Mouse (Mus musculus) forebrain, embryonic 14.5 days (tissue): ENCODE data around the gene Ankrd39. TPM values are rescaled to one million over a fixed set of nuclear protein-coding genes. Genes with fewer than 3 reads are reported as not detected.

ENCODE experiments used
- ATAC-seq: fragments of 200-750 bp; cut with Nextera tagmentation; 2 replicates; pipeline ENCODE4 v1.8.0; 2017; ENCODE audit warnings: mild to moderate bottlenecking, moderate library complexity
- DNase-seq: peaks from one replicate; pipeline ENCODE4 v3.0.0-alpha.2; 2015; ENCODE audit warnings: low spot score
- H3K27ac ChIP-seq: fragments of 300-500 bp; sonication (generic); 2 replicates; pipeline ENCODE4 v1.5.1; 2014; ENCODE audit warnings: low read depth, mild to moderate bottlenecking, control low read depth, low read length, moderate library complexity
- H3K27me3 ChIP-seq: fragments of 300-500 bp; sonication (generic); replicated peaks from 2 replicates; pipeline ENCODE4 v1.6.1; 2014; ENCODE audit warnings: low read length, control low read depth, mixed read lengths; ENCODE audit not compliant: control insufficient read depth, insufficient read depth
- H3K36me3 ChIP-seq: fragments of 300-500 bp; sonication (generic); 2 replicates; pipeline ENCODE4 v1.6.1; 2014; ENCODE audit warnings: low read length, control low read depth; ENCODE audit not compliant: control insufficient read depth, insufficient read depth
- H3K4me1 ChIP-seq: fragments of 300-500 bp; sonication (generic); 2 replicates; pipeline ENCODE4 v1.6.1; 2014; ENCODE audit warnings: antibody characterized with exemption, low read length, control low read depth; ENCODE audit not compliant: control insufficient read depth, insufficient read depth
- H3K4me2 ChIP-seq: fragments of 300-500 bp; sonication (generic); 2 replicates; pipeline ENCODE4 v1.6.1; 2014; ENCODE audit warnings: mild to moderate bottlenecking, control low read depth, low read length
- H3K4me3 ChIP-seq: fragments of 300-500 bp; sonication (generic); 2 replicates; pipeline ENCODE4 v1.5.1; 2014; ENCODE audit warnings: low read depth, low read length, control low read depth
- H3K9ac ChIP-seq: fragments of 300-500 bp; sonication (generic); 2 replicates; pipeline ENCODE4 v1.6.1; 2014; ENCODE audit warnings: mild to moderate bottlenecking, low read length, control low read depth, moderate library complexity
- H3K9me3 ChIP-seq: fragments of 300-500 bp; sonication (generic); replicated peaks from 2 replicates; pipeline ENCODE4 v1.6.1; 2016; ENCODE audit warnings: low read length, control low read depth, mixed read lengths; ENCODE audit not compliant: control insufficient read depth
- WGBS: fragments of 180-500 bp; shearing (Covaris S2); extraction: QIAGEN DNeasy Blood & Tissue Kit; methylation state at CpG from one replicate; pipeline ENCODE4 v1.1.7; 2014; 5-methylcytosine and 5-hydroxymethylcytosine counted together
- polyA plus RNA-seq: library from polyadenylated mRNA; unstranded; fragments of >200 nt; fragmentation: Nextera tagmentation; extraction: Ambion mirVana; gene quantifications from 2 replicates; pipeline ENCODE4 v1.2.1, GENCODE M21; 2014

The Ankrd39 gene
- polyA plus RNA-seq, 1 experiment from 2014 or later, result 15.7 TPM

DNA sequence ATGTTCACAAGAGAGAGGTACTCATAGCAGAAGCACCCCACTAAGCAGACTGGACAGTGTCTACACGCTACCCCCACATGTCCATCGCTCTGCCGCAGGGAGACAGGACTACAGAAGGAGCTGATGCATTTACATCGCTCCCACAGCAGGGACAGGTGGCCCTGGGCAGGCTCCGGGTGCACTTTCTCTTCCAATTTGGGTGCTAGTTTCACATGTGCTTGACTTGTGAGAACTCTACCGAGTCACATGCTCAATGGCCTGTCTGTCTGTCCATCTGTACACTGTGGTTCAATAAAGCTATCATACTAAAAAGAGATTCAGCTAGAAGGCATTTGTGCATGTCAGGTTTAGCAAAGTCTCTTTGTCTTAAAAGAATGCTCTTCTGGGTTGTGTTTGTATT is 40.6 kb upstream of the Ankrd39 start:
- ATAC-seq, result no peak
- no peak overlapping the region for H3K4me2 ChIP-seq

DNA sequence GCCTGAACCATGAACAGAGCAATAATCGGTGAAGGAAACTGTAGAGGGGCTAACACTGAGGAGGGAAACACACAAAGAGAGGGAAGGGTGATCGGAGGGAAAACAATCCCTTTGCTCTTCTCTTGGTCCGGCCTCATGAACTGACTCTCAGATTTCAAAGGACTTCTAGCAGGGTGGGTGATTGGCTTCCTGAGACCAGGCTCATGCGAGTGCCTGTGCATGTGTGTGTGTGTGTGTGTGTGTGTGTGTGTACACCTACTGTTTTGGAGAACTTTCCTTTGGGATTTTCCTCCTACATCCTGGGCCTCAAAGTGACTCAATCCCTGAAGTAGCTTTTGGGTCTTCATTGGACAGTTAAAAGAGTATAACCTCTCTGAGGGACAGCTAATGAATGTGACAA is 39.0 kb upstream of the Ankrd39 start:
- DNase-seq (no peak), ATAC-seq (no peak)
- Histone ChIP-seq H3K4me3 (no peak overlapping the region), H3K36me3 (no peaks in the 10 kb centered on the region), H3K27ac (no peak overlapping the region), H3K27me3 (peaks cover 23% of the 10 kb centered on the region), H3K4me2 (no peak overlapping the region), H3K9ac (no peak overlapping the region), H3K9me3 (no peaks in the 10 kb centered on the region), H3K4me1 (0 out of 2 replicates have a peak, but pooled peaks cover 2% of the 10 kb centered on the region)
- WGBS, result 43% methylated on average over 4 of the region's 4 CpGs

More for the DNA sequence above, 40.6 kb upstream of the Ankrd39 start:
- DNase-seq, result no peak
- no peak overlapping the region for H3K9ac ChIP-seq
- 91% methylated on average over 6 of the region's 6 CpGs for WGBS
- no peaks in the 10 kb centered on the region for H3K36me3 ChIP-seq
- H3K4me1 ChIP-seq, result no peaks in the 10 kb centered on the region
- H3K27me3 ChIP-seq, result peaks cover 22% of the 10 kb centered on the region
- no peak overlapping the region for H3K4me3 ChIP-seq
- H3K9me3 ChIP-seq, result no peaks in the 10 kb centered on the region
- H3K27ac ChIP-seq, result no peak overlapping the region

DNA sequence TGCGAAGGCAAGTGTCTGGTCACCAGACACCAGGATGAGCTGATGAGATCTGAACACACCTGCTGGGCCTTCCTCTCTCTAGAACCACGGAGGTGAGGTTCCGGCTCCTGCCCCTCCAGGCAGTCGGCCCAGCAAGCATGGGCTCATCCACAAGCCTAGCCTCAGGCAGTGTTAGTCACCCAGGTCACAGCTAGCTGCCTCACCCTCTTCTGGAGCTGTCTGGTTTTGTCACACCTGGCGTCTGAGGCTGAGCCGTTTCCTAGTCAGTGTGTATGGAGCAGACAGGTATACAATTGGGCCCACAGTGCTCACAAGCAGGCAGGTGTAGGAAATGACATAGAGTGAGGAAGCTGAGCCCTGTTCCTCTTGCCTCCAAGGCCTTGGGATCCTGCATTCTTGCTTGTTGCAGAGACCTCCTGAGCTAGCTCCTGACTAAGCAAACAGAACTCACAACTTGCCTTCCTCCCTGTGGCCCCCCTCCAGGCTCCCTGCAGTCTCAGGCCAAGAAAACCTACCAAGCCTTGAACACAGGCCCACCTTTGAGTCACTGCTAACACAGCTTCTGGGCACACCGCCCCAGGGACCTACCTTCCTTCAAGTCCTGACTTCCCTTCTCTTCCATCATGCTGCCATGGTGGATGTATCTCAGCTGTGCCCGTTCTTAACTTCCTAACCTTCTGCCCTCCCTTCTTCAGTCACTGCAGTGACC is 36.3 kb upstream of the Ankrd39 start:
- ATAC-seq (no peak), DNase-seq (no peak)
- Histone ChIP-seq H3K9me3 (no peaks in the 10 kb centered on the region), H3K4me3 (no peak overlapping the region), H3K36me3 (no peaks in the 10 kb centered on the region), H3K9ac (no peak overlapping the region), H3K27ac (no peak overlapping the region), H3K4me2 (no peak overlapping the region), H3K4me1 (peaks cover 20% of the 10 kb centered on the region), H3K27me3 (peaks cover 23% of the 10 kb centered on the region)
- 87% methylated on average over 8 of the region's 8 CpGs for whole genome bisulfite sequencing

DNA sequence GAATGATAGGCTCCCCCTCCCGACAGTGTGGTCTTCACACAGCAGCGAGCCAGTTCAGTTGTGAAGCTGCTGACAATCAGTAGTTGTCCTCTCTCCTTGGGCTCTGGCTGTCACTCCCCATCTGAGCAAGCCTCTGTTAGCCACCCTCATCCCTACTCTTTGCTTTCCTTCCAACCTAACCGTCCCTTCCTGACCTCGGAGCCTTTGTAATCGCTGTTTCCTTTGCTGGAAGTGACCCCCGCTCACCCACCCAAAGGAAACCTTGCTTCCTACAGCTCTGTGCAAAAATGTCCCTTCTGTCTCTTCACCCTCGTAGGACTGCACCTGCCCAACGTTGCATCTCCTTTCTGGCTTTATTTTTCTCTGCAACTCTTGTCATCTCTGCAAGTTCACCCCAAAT is 35.0 kb upstream of the Ankrd39 start:
- H3K4me3 ChIP-seq, result no peak overlapping the region
- no peaks in the 10 kb centered on the region for H3K9me3 ChIP-seq
- WGBS, result 71% methylated on average over 8 of the region's 8 CpGs
- H3K4me1 ChIP-seq, result peaks cover 20% of the 10 kb centered on the region
- DNase-seq (no peak), ATAC-seq (no peak)
- H3K4me2 ChIP-seq, result no peak overlapping the region
- peaks cover 28% of the 10 kb centered on the region for H3K27me3 ChIP-seq
- H3K27ac ChIP-seq, result no peak overlapping the region
- no peaks in the 10 kb centered on the region for H3K36me3 ChIP-seq
- no peak overlapping the region for H3K9ac ChIP-seq

- Histone ChIP-seq H3K27me3 (peaks cover 28% of the 10 kb centered on the region), H3K9me3 (no peaks in the 10 kb centered on the region), H3K4me1 (peaks cover 20% of the 10 kb centered on the region), H3K27ac (peak overlapping the region; percentile 89), H3K36me3 (no peaks in the 10 kb centered on the region), H3K4me2 (no peak overlapping the region), H3K4me3 (no peak overlapping the region), H3K9ac (no peak overlapping the region)
- ATAC-seq (no peak), DNase-seq (peak; percentile 68)
- WGBS, result 11% methylated on average over 5 of the region's 5 CpGs
Measured at GRCm38 (mm10) chr1:36581260-36581659, 34.0 kb upstream of the Ankrd39 start.

GRCm38 (mm10) chr1:36580384-36581207 is 33.4 kb upstream of the Ankrd39 start:
- Histone ChIP-seq H3K4me1 (peaks cover 20% of the 10 kb centered on the region), H3K36me3 (no peaks in the 10 kb centered on the region), H3K4me2 (peak overlapping the region; percentile 40), H3K9me3 (no peaks in the 10 kb centered on the region), H3K4me3 (no peak overlapping the region), H3K27ac (peak overlapping the region; percentile 89), H3K9ac (peak overlapping the region; percentile 45; the same call in 1 of the 2 replicates), H3K27me3 (peaks cover 25% of the 10 kb centered on the region)
- ATAC-seq (peak; percentile 91), DNase-seq (peak; percentile 77)
- under 1% methylated on average over 17 of the region's 17 CpGs for WGBS

DNA sequence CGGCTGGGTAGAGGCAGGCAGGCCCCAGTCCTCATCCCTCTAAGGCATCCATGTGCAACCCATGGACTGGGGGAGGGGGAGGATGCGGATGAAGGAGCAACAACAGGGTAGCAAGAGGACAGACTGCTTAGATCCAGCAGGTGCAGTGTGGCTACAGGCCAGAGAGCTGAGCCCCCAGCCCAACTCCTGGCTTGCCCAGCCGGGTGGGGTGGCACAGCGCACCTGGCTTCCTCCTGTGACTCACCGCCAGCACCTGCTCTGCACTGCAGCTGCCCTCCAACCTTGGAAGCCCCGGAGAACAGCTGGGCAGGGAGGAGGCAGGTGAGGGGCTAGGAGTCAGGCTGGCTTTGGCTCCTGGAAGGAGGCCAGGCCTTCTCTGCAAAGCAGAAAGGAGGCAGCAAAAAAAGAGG is 32.7 kb upstream of the Ankrd39 start:
- peak overlapping the region; percentile 89 for H3K27ac ChIP-seq
- no peaks in the 10 kb centered on the region for H3K36me3 ChIP-seq
- H3K4me1 ChIP-seq, result peaks cover 20% of the 10 kb centered on the region
- H3K4me2 ChIP-seq, result peak overlapping the region; percentile 40
- DNase-seq (no peak), ATAC-seq (peak; percentile 48)
- peak overlapping the region; percentile 45; the same call in 1 of the 2 replicates for H3K9ac ChIP-seq
- 15% methylated on average over 6 of the region's 6 CpGs for WGBS
- H3K9me3 ChIP-seq, result no peaks in the 10 kb centered on the region
- H3K27me3 ChIP-seq, result peaks cover 22% of the 10 kb centered on the region
- no peak overlapping the region for H3K4me3 ChIP-seq

DNA sequence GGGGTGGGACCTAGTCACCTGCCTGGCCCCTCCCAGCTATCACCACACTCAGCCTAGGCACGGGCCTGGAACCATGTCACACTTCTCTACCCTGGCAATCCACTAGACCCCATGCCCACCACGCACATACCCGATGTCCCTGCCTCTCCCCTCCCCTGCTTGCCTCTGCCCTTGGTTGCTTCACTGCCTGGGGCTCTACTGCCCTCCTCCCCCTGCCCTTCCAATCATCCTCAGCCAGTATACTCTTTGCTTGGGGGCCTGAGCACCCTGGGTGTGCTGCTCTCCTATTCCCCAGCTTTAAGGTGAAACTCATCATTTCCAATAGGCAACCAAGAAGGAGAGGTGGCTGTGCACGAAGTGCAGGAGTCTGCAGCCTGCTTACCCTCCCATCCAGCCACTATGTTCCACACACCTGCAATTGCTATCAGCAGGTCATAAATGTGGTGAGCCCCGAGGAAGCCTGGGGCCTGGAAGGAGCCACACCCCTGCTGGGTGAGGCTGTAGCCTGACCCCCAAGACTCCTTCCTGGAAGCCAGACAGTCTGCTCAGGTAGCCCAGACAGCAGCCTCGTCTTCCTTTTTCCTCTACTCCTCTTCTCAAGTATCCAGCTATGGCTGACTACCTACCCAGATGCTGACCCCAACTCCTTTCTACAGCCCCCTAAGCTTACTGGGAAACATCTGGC is 29.9 kb upstream of the Ankrd39 start:
- H3K9ac ChIP-seq, result no peak overlapping the region
- H3K27ac ChIP-seq, result no peak overlapping the region
- no peaks in the 10 kb centered on the region for H3K36me3 ChIP-seq
- no peak overlapping the region for H3K4me3 ChIP-seq
- H3K4me1 ChIP-seq, result peaks cover 24% of the 10 kb centered on the region
- ATAC-seq (no peak), DNase-seq (no peak)
- H3K9me3 ChIP-seq, result no peaks in the 10 kb centered on the region
- H3K4me2 ChIP-seq, result no peak overlapping the region
- 0 out of 2 replicates have a peak, but pooled peaks cover 5% of the 10 kb centered on the region for H3K27me3 ChIP-seq
- WGBS, result 70% methylated on average over 6 of the region's 6 CpGs
